Mouse (Mus musculus) limb, embryonic 12.5 days (tissue): Measurements from ENCODE around the gene Kcnj15. TPM values are rescaled to one million over a fixed set of nuclear protein-coding genes. Genes with fewer than 3 reads are reported as not detected.

Experiments used
- ATAC-seq: fragments of 200-750 bp; cut with Nextera tagmentation; 2 replicates; pipeline ENCODE4 v1.8.0; 2017; ENCODE audit warnings: low read depth, moderate TSS enrichment; ENCODE audit not compliant: insufficient number of reproducible peaks, insufficient read depth, low FRiP score, low TSS enrichment
- H3K27ac ChIP-seq: fragments of 300-500 bp; sonication (generic); 2 replicates; pipeline ENCODE4 v1.5.1; 2016; ENCODE audit warnings: mild to moderate bottlenecking, moderate library complexity
- H3K27me3 ChIP-seq: fragments of 300-500 bp; sonication (generic); 2 replicates; pipeline ENCODE4 v1.6.1; 2016; ENCODE audit warnings: mild to moderate bottlenecking, moderate library complexity
- H3K36me3 ChIP-seq: fragments of 300-500 bp; sonication (generic); 2 replicates; pipeline ENCODE4 v1.6.1; 2016; ENCODE audit warnings: mild to moderate bottlenecking, moderate library complexity
- H3K4me1 ChIP-seq: fragments of 300-500 bp; sonication (generic); replicated peaks from 2 replicates; pipeline ENCODE4 v1.6.1; 2016
- H3K4me2 ChIP-seq: fragments of 300-500 bp; sonication (generic); 2 replicates; pipeline ENCODE4 v1.6.1; 2016; ENCODE audit warnings: mild to moderate bottlenecking, moderate library complexity
- H3K4me3 ChIP-seq: fragments of 300-500 bp; sonication (generic); replicated peaks from 2 replicates; pipeline ENCODE4 v1.5.1; 2016; ENCODE audit warnings: mild to moderate bottlenecking
- H3K9ac ChIP-seq: fragments of 300-500 bp; sonication (generic); replicated peaks from 2 replicates; pipeline ENCODE4 v1.6.1; 2016; ENCODE audit warnings: mild to moderate bottlenecking, moderate library complexity
- H3K9me3 ChIP-seq: fragments of 300-500 bp; sonication (generic); 2 replicates; pipeline ENCODE4 v1.6.1; 2016; ENCODE audit warnings: mild to moderate bottlenecking, moderate library complexity
- WGBS: fragments of 180-500 bp; shearing (Covaris S2); methylation state at CpG from one replicate; pipeline ENCODE4 v1.1.7; 2016; 5-methylcytosine and 5-hydroxymethylcytosine counted together
- polyA plus RNA-seq: library from polyadenylated mRNA; unstranded; fragments of >200 nt; fragmentation: Nextera tagmentation; extraction: Ambion mirVana; gene quantifications from 2 replicates; pipeline ENCODE4 v1.2.1, GENCODE M21; 2016

Kcnj15 gene
- polyA plus RNA-seq: 0.45 and 0.53 TPM in 2 replicates

- Histone ChIP-seq H3K4me1 (peaks cover 44% of the 10 kb centered on the region), H3K27me3 (peaks cover 21% of the 10 kb centered on the region), H3K36me3 (no peaks in the 10 kb centered on the region), H3K9me3 (no peaks in the 10 kb centered on the region), H3K4me3 (no peak within 1 kb of the TSS), H3K27ac (no peak within 1 kb of the TSS), H3K4me2 (peak within 1 kb of the TSS; percentile 34), H3K9ac (no peak within 1 kb of the TSS)
- ATAC-seq: no peak
- 24% methylated on average over 6 of the region's 6 CpGs for WGBS
Observed at GRCm38 (mm10) chr16:95257266-95257894, at the start of gene Kcnj15. Gene Kcnj15 (plus strand): TSS chr16:95257558.

GRCm38 (mm10) chr16:95208243-95208642, 49.1 kb upstream of the Kcnj15 start:
- Histone ChIP-seq H3K9ac (no peak overlapping the region), H3K27me3 (no peaks in the 10 kb centered on the region), H3K4me3 (no peak overlapping the region), H3K36me3 (no peaks in the 10 kb centered on the region), H3K9me3 (no peaks in the 10 kb centered on the region), H3K4me2 (no peak overlapping the region), H3K27ac (no peak overlapping the region), H3K4me1 (no peaks in the 10 kb centered on the region)
- 82% methylated on average over 7 of the region's 7 CpGs for WGBS
- ATAC-seq: no peak

DNA sequence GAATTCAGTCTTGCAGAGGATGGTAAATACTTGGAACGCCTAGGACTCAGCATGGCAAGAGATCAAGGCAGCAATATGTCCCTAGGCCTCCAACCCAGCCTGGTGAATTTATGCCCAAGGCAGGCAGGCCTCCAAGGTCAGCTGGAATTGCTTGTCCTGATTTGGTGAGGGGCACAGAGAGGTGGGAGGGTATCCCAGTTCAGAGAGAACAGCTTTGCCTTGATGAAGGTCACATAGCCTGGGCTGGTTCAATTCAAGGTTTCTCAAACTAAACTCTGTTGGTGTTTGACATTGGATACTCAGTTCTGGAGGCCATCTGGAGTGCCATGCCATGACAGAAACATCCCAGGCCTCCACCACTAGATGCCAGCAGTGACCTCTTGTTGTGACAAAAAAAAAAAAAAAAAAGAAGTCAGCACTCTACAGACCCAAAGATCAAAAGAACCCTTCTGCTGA, 48.3 kb upstream of the Kcnj15 start:
- H3K4me1 ChIP-seq: no peaks in the 10 kb centered on the region
- no peak overlapping the region for H3K9ac ChIP-seq
- 35% methylated on average over 1 of the region's 1 CpGs for WGBS
- no peak overlapping the region for H3K27ac ChIP-seq
- no peak overlapping the region for H3K4me3 ChIP-seq
- H3K36me3 ChIP-seq: no peaks in the 10 kb centered on the region
- no peaks in the 10 kb centered on the region for H3K9me3 ChIP-seq
- ATAC-seq: no peak
- H3K4me2 ChIP-seq: no peak overlapping the region
- H3K27me3 ChIP-seq: no peaks in the 10 kb centered on the region

GRCm38 (mm10) chr16:95214251-95215197, 42.8 kb upstream of the Kcnj15 start:
- H3K9ac ChIP-seq: no peak overlapping the region
- no peak overlapping the region for H3K4me2 ChIP-seq
- no peak overlapping the region for H3K4me3 ChIP-seq
- no peak overlapping the region for H3K27ac ChIP-seq
- H3K27me3 ChIP-seq: no peaks in the 10 kb centered on the region
- ATAC-seq: no peak
- H3K4me1 ChIP-seq: no peaks in the 10 kb centered on the region
- H3K36me3 ChIP-seq: no peaks in the 10 kb centered on the region
- WGBS: 68% methylated on average over 7 of the region's 7 CpGs
- no peaks in the 10 kb centered on the region for H3K9me3 ChIP-seq

- Histone ChIP-seq H3K4me3 (no peak overlapping the region), H3K27ac (no peak overlapping the region), H3K9me3 (no peaks in the 10 kb centered on the region), H3K4me2 (no peak overlapping the region), H3K9ac (no peak overlapping the region), H3K36me3 (no peaks in the 10 kb centered on the region), H3K4me1 (no peaks in the 10 kb centered on the region), H3K27me3 (no peaks in the 10 kb centered on the region)
- ATAC-seq: no peak
- 68% methylated on average over 9 of the region's 9 CpGs for WGBS
Observed at GRCm38 (mm10) chr16:95215782-95216181, 41.6 kb upstream of the Kcnj15 start.

DNA sequence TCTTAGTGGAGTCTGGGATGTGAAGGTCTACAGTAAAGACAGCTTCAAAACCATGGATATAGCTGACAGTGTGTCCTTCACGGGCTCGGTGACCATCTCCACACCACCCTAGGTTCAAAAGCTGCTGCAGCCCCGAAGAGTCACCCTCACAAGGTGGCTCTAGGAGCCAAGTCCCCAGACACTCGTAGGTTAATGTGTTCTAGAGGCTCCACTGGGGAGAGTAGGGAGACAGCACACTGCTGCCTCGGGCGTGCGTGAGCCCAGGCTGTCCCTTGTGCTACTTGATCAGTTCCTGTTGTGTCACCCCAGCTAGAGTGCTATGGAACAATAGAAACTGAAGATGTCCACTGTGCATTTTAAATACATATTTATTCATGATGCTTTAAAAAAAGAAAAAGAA, 41.0 kb upstream of the Kcnj15 start:
- Histone ChIP-seq H3K36me3 (no peaks in the 10 kb centered on the region), H3K4me2 (no peak overlapping the region), H3K9ac (no peak overlapping the region), H3K9me3 (no peaks in the 10 kb centered on the region), H3K4me3 (no peak overlapping the region), H3K27ac (no peak overlapping the region), H3K27me3 (no peaks in the 10 kb centered on the region), H3K4me1 (no peaks in the 10 kb centered on the region)
- 92% methylated on average over 7 of the region's 7 CpGs for WGBS
- ATAC-seq: no peak

DNA sequence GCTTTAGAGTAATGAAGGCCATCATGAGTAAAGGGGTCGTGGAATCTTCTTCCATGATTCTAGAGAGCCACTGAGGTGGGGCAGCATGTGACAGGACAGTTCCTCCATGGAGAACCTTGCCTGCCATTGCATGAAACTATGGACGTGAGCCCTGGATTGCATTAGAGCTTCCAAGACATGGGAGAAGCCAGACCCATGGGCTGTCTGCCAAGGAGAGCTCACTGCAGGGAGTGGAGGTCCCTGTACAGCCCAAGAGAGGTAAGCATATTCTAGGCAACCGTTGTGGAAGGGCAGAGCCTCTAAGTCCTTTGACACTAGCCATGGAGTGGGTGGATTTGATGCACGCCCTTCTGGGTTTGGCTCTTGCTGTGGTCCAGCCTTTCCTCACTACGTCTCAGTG, 40.5 kb upstream of the Kcnj15 start:
- H3K4me2 ChIP-seq: no peak overlapping the region
- H3K4me3 ChIP-seq: no peak overlapping the region
- no peak overlapping the region for H3K9ac ChIP-seq
- H3K9me3 ChIP-seq: no peaks in the 10 kb centered on the region
- no peaks in the 10 kb centered on the region for H3K27me3 ChIP-seq
- H3K36me3 ChIP-seq: no peaks in the 10 kb centered on the region
- ATAC-seq: no peak
- H3K27ac ChIP-seq: no peak overlapping the region
- no peaks in the 10 kb centered on the region for H3K4me1 ChIP-seq
- WGBS: 83% methylated on average over 5 of the region's 5 CpGs

GRCm38 (mm10) chr16:95218783-95219182, 38.6 kb upstream of the Kcnj15 start:
- WGBS: 82% methylated on average over 5 of the region's 5 CpGs
- Histone ChIP-seq H3K27ac (no peak overlapping the region), H3K36me3 (no peaks in the 10 kb centered on the region), H3K4me1 (no peaks in the 10 kb centered on the region), H3K9me3 (no peaks in the 10 kb centered on the region), H3K4me2 (no peak overlapping the region), H3K27me3 (no peaks in the 10 kb centered on the region), H3K4me3 (no peak overlapping the region), H3K9ac (no peak overlapping the region)
- ATAC-seq: no peak

DNA sequence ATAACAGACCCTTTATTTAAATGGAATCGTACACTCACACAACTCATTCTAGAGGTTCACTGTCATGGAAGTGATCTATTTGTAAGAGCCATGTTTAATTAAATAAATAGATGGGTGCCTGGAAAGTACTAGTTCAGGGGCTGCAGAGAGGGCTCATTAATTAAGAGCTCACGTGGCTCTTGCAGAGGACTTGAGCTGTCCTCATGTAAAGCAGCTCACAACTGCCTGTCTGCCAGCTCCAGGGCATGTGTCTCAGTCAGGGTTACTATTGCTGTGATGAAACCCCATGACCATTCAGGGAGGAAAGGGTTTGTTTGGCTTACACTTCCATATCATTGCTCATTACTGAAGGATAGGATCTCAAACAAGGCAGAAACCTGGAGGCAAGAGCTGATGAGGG, 37.9 kb upstream of the Kcnj15 start:
- 55% methylated on average over 2 of the region's 2 CpGs for WGBS

DNA sequence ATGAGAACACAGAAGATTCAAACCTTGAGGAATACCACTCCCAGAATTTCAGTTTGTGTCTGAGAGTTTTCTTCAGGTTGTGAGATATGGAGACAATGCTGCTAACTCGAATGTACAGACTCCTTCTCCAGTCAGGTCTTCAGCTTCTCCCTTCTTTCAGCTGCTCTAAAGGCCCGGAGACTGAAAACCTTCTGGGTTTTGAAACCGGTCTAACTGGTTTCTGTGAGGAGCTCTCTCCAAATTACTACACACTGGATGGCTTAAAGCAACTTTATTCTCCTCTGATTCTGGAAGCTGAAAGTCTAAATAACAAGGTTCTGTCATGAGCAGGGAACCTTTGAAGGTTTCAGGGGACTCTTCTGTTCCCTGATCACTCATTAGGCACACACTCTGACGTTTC, 36.3 kb upstream of the Kcnj15 start:
- WGBS: 48% methylated on average over 4 of the region's 4 CpGs
- Histone ChIP-seq H3K27me3 (no peaks in the 10 kb centered on the region), H3K4me3 (no peak overlapping the region), H3K36me3 (no peaks in the 10 kb centered on the region), H3K4me1 (no peaks in the 10 kb centered on the region), H3K9ac (no peak overlapping the region), H3K9me3 (no peaks in the 10 kb centered on the region), H3K27ac (no peak overlapping the region), H3K4me2 (no peak overlapping the region)
- no peak for ATAC-seq

More for the DNA sequence above, 37.9 kb upstream of the Kcnj15 start:
- H3K27ac ChIP-seq: no peak overlapping the region
- H3K9me3 ChIP-seq: no peaks in the 10 kb centered on the region
- no peaks in the 10 kb centered on the region for H3K27me3 ChIP-seq
- no peaks in the 10 kb centered on the region for H3K36me3 ChIP-seq
- H3K4me2 ChIP-seq: no peak overlapping the region
- H3K9ac ChIP-seq: no peak overlapping the region
- no peak for ATAC-seq
- no peak overlapping the region for H3K4me3 ChIP-seq
- no peaks in the 10 kb centered on the region for H3K4me1 ChIP-seq

- H3K27me3 ChIP-seq: no peaks in the 10 kb centered on the region
- no peaks in the 10 kb centered on the region for H3K9me3 ChIP-seq
- H3K4me2 ChIP-seq: no peak overlapping the region
- WGBS: 67% methylated on average over 7 of the region's 7 CpGs
- no peaks in the 10 kb centered on the region for H3K4me1 ChIP-seq
- no peak overlapping the region for H3K27ac ChIP-seq
- H3K4me3 ChIP-seq: no peak overlapping the region
- H3K36me3 ChIP-seq: no peaks in the 10 kb centered on the region
- H3K9ac ChIP-seq: no peak overlapping the region
- ATAC-seq: no peak
Observed at GRCm38 (mm10) chr16:95222026-95222718, 35.2 kb upstream of the Kcnj15 start.
